Mouse (Mus musculus) CH12.LX (cell line): ENCODE data around the gene Zfp810. TPM values are rescaled to one million over a fixed set of nuclear protein-coding genes. Genes with fewer than 3 reads are reported as not detected.

Experiments
- DNase-seq: peaks from one replicate; pipeline ENCODE4 v3.0.0-alpha.2; 2013; ENCODE audit errors: extremely low read depth
- H3K27ac ChIP-seq: 2 replicates; pipeline ENCODE4 v1.5.1; 2012; ENCODE audit warnings: low read depth, mild to moderate bottlenecking, control low read depth, moderate library complexity; ENCODE audit not compliant: insufficient read depth
- H3K27me3 ChIP-seq: replicated peaks from 2 replicates; pipeline ENCODE3; 2012; ENCODE audit warnings: inconsistent platforms
- H3K36me3 ChIP-seq, 2 experiments: replicated peaks in 1 of 2; 2 replicates each; pipeline versions ENCODE3 to v1.6.1; 2012; ENCODE audit warnings: inconsistent platforms in 1 of 2, low read length in 1 of 2, mild to moderate bottlenecking in 1 of 2, mixed read lengths in 1 of 2, moderate library complexity in 1 of 2; ENCODE audit not compliant: control insufficient read depth in 1 of 2, insufficient read depth in 1 of 2
- H3K4me1 ChIP-seq, 2 experiments: 2 replicates each; pipeline ENCODE4 v1.6.1; 2012; ENCODE audit warnings: inconsistent platforms in 1 of 2, moderate library complexity in 1 of 2; ENCODE audit not compliant: insufficient read depth in 2 of 2, control insufficient read depth in 1 of 2
- H3K4me2 ChIP-seq: 2 replicates; pipeline ENCODE4 v1.6.1; 2012; ENCODE audit warnings: low read depth, mild to moderate bottlenecking, control low read depth; ENCODE audit not compliant: poor library complexity, insufficient read depth, severe bottlenecking
- H3K4me3 ChIP-seq, 3 experiments: fragments of 150-350 bp in 1 of 3; sonication (generic) in 1 of 3; replicated peaks in 1 of 3; 2 replicates each; pipeline versions ENCODE3 to v1.5.1; 2011 to 2012; ENCODE audit warnings: low read depth in 2 of 3, low read length in 2 of 3, mild to moderate bottlenecking in 2 of 3, moderate library complexity in 2 of 3, control low read depth in 1 of 3, improper control_type of control experiment in 1 of 3, inconsistent platforms in 1 of 3, mixed read lengths in 1 of 3; ENCODE audit not compliant: poor library complexity in 1 of 3
- H3K79me2 ChIP-seq: replicated peaks from 2 replicates; pipeline ENCODE4 v1.6.1; 2012; ENCODE audit warnings: mild to moderate bottlenecking, moderate library complexity; ENCODE audit not compliant: control insufficient read depth, poor library complexity, insufficient read depth, severe bottlenecking; ENCODE audit errors: extremely low read depth
- H3K9ac ChIP-seq: 2 replicates; pipeline ENCODE4 v1.6.1; 2012; ENCODE audit warnings: low read depth, mild to moderate bottlenecking, control low read depth, moderate library complexity; ENCODE audit not compliant: insufficient read depth
- H3K9me3 ChIP-seq: replicated peaks from 2 replicates; pipeline ENCODE3; 2012; ENCODE audit warnings: low read length, inconsistent platforms, mixed read lengths
- BHLHE40 ChIP-seq: IDR thresholded peaks from 2 replicates; pipeline ENCODE4 v1.6.1; 2011; ENCODE audit warnings: mild to moderate bottlenecking, low read depth, low read length, improper control_type of control experiment
- CHD1 ChIP-seq: IDR thresholded peaks from 2 replicates; pipeline ENCODE4 v1.6.1; 2012; ENCODE audit warnings: low read depth, low read length, improper control_type of control experiment, inconsistent platforms
- CTCF ChIP-seq, 2 experiments: IDR thresholded peaks in 1 of 2; conservative IDR thresholded peaks in 1 of 2; 2 replicates each; pipeline ENCODE4 v1.5.1; 2011 to 2012; ENCODE audit warnings: low read depth in 2 of 2, low read length in 2 of 2, improper control_type of control experiment in 1 of 2, inconsistent platforms in 1 of 2, mild to moderate bottlenecking in 1 of 2, moderate library complexity in 1 of 2
- E2F4 ChIP-seq: IDR thresholded peaks from 2 replicates; pipeline ENCODE4 v1.6.1; 2011; ENCODE audit warnings: low read depth, low read length, improper control_type of control experiment; ENCODE audit not compliant: insufficient replicate concordance
- ELF1 ChIP-seq: IDR thresholded peaks from 2 replicates; pipeline ENCODE4 v1.6.1; 2014; ENCODE audit warnings: low read depth, mild to moderate bottlenecking, inconsistent platforms, low read length, improper control_type of control experiment
- EP300 ChIP-seq: IDR thresholded peaks from 2 replicates; pipeline ENCODE4 v1.6.1; 2011; ENCODE audit warnings: low read length, improper control_type of control experiment
- GABPA ChIP-seq: IDR thresholded peaks from 2 replicates; pipeline ENCODE4 v1.6.1; 2012; ENCODE audit warnings: low read depth, low read length, improper control_type of control experiment, inconsistent platforms; ENCODE audit not compliant: insufficient replicate concordance
- JUN ChIP-seq: IDR thresholded peaks from 2 replicates; pipeline ENCODE4 v1.6.1; 2011; ENCODE audit warnings: low read depth, mild to moderate bottlenecking, low read length, improper control_type of control experiment, moderate library complexity; ENCODE audit not compliant: insufficient read depth
- MAFK ChIP-seq: IDR thresholded peaks from 2 replicates; pipeline ENCODE4 v1.6.1; 2011; ENCODE audit warnings: low read length, improper control_type of control experiment; ENCODE audit not compliant: insufficient replicate concordance
- MAX ChIP-seq: IDR thresholded peaks from 2 replicates; pipeline ENCODE4 v1.6.1; 2011; ENCODE audit warnings: low read length, improper control_type of control experiment
- MEF2A ChIP-seq: IDR thresholded peaks from 2 replicates; pipeline ENCODE4 v1.6.1; 2014; ENCODE audit warnings: low read depth, mild to moderate bottlenecking, inconsistent platforms, low read length, improper control_type of control experiment, borderline replicate concordance
- MYC ChIP-seq: IDR thresholded peaks from 2 replicates; pipeline ENCODE4 v1.6.1; 2011; ENCODE audit warnings: low read depth, mild to moderate bottlenecking, improper control_type of control experiment, low read length
- POLR2AphosphoS2 ChIP-seq: IDR thresholded peaks from 2 replicates; pipeline ENCODE4 v1.6.1; 2011; ENCODE audit warnings: low read depth, low read length, improper control_type of control experiment
- RCOR1 ChIP-seq: conservative IDR thresholded peaks from 2 replicates; pipeline ENCODE4 v1.6.1; 2012; ENCODE audit warnings: low read depth, mild to moderate bottlenecking, inconsistent platforms, low read length, improper control_type of control experiment
- UBTF ChIP-seq: IDR thresholded peaks from 2 replicates; pipeline ENCODE4 v1.6.1; 2012; ENCODE audit warnings: low read depth, mild to moderate bottlenecking, inconsistent platforms, low read length, improper control_type of control experiment, moderate library complexity
- ZKSCAN1 ChIP-seq: IDR thresholded peaks from 2 replicates; pipeline ENCODE4 v1.6.1; 2012; ENCODE audit warnings: low read depth, inconsistent platforms, low read length, improper control_type of control experiment, borderline replicate concordance
- ZMIZ1 ChIP-seq: IDR thresholded peaks from 2 replicates; pipeline ENCODE4 v1.6.1; 2012; ENCODE audit warnings: low read depth, mild to moderate bottlenecking, inconsistent platforms, low read length, improper control_type of control experiment
- ZNF384 ChIP-seq: IDR thresholded peaks from 2 replicates; pipeline ENCODE4 v1.6.1; 2012; ENCODE audit warnings: low read depth, low read length, improper control_type of control experiment, inconsistent platforms
- dilution Hi-C: fragments of 300-500 bp; cut with MboI; formaldehyde crosslinking; loops from 2 replicates; pipeline ENCODE4 v1.14.3; 2020; ENCODE audit warnings: low sequenced_read_pairs; ENCODE audit not compliant: extremely low pct_unique_long_range_greater_than_20kb, extremely low pct_ligation_motif_present
- in situ Hi-C: fragments of 300-500 bp; cut with MboI; formaldehyde crosslinking; loops from 3 replicates; pipeline ENCODE4 v1.14.3; 2019; ENCODE audit warnings: low sequenced_read_pairs, low pct_ligation_motif_present, low pct_unique_long_range_greater_than_20kb, mixed read lengths
- polyA plus RNA-seq: library from polyadenylated mRNA; unstranded; fragments of >175 nt; gene quantifications from 2 replicates; pipeline ENCODE4 v1.2.1, GENCODE M21; 2012; ENCODE audit warnings: low read depth; ENCODE audit not compliant: insufficient read length
- total RNA-seq, 2 experiments: library from RNA; depleted of rRNA; stranded (reverse); fragments of 300-350 nt in 1 of 2; fragments of >200 nt in 1 of 2; gene quantifications; 2 replicates each; pipeline ENCODE4 v1.2.3; 2012 to 2014

The Zfp810 gene
- total and polyA plus RNA-seq, 3 experiments: 4.3 to 7.5 (median 7.2) TPM

DNA sequence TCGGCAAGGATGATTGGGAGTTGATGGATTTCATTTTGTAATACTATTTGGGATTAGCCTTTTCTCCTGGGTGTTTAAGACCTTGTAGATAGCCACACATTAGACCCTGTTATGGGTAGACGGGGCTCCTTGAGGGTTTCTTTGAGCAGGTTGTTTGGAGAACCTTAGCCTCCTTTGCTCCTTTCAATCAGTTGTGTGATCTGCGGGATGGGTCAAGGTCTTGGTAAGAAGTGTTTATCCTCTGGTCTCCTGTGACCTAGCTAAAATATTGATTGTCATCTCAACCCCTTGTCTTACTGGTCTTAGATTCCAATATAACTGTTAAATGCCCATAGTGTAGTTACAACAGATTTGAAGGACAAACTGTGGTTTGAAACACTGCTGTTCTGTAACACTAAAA is 77.4 kb downstream of the Zfp810 start:
- H3K36me3 ChIP-seq: peaks cover 3 to 34% of the 10 kb centered on the region in 2 experiments
- no peak overlapping the region for H3K9ac ChIP-seq
- peaks cover 19% of the 10 kb centered on the region for H3K79me2 ChIP-seq
- H3K4me2 ChIP-seq: no peak overlapping the region
- in situ Hi-C loops (no loop called here), dilution Hi-C loops (no loop called here)
- no peak overlapping the region for H3K27ac ChIP-seq
- DNase-seq: no peak
- H3K4me1 ChIP-seq: no peaks in the 10 kb centered on the region
- no peaks in the 10 kb centered on the region for H3K9me3 ChIP-seq
- no peaks in the 10 kb centered on the region for H3K27me3 ChIP-seq
- no peak overlapping the region for H3K4me3 ChIP-seq
- no peak for TF ChIP-seq MAFK
- TF ChIP-seq ZKSCAN1: no peak
- no peak for TF ChIP-seq ZMIZ1
- no peak for TF ChIP-seq GABPA

GRCm38 (mm10) chr9:22229386-22230026 is 77.9 kb downstream of the Zfp810 start:
- no peak overlapping the region for H3K27ac ChIP-seq
- H3K79me2 ChIP-seq: peaks cover 19% of the 10 kb centered on the region
- dilution Hi-C loops: no loop called here
- no peak overlapping the region for H3K9ac ChIP-seq
- H3K4me1 ChIP-seq: no peaks in the 10 kb centered on the region
- peaks cover 0 to 28% of the 10 kb centered on the region in 2 experiments for H3K36me3 ChIP-seq
- DNase-seq: no peak
- no peak overlapping the region for H3K4me2 ChIP-seq
- no peaks in the 10 kb centered on the region for H3K27me3 ChIP-seq
- H3K4me3 ChIP-seq: no peak overlapping the region
- in situ Hi-C loops: loop anchor here (5.0 kb wide), 1 partner anchor 78 kb away; the partner anchor contains the start of gene Zfp810
- TF ChIP-seq MAX (no peak), ZMIZ1 (no peak), CHD1 (no peak), ZKSCAN1 (no peak), POLR2AphosphoS2 (no peak), UBTF (no peak), ZNF384 (no peak), ELF1 (no peak), CTCF (conservative IDR thresholded peaks at IDR 0.05 in 1 of 2, IDR thresholded peaks at IDR 0.05 in 1 of 2; ENCODE audit: low read depth in 2 of 2, low read length in 2 of 2) (no peak), EP300 (no peak), JUN (no peak), BHLHE40 (no peak), E2F4 (no peak), MYC (no peak), MEF2A (no peak), RCOR1 (no peak)
- H3K9me3 ChIP-seq: no peaks in the 10 kb centered on the region
